ENCODE assay signal across 7 mouse cellular contexts in the genomic region with DNA sequence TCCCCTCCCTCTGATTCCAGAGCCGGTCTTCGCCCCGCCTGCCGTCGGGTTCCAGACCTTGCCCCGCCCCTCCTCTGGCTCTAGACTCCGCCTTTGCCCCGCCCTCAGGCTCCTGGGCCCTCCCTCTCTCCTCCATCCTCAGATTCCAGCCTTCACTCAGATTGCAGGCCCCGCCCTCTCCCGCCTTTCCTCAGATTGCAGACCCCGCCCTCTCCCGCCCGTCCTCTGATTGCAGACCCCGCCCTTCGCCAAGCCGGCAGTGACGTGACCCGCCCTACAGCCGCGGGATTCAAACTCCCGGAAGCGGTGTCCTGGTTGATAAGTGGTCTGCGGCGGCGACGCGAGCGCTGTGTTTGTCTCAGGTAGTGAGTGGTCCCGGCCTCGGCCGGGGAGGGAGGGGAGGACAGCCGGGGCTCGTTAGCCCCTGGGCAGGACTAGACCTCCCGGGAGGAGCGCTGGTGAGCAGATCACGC. TPM values are rescaled to one million over a fixed set of nuclear protein-coding genes. Genes with fewer than 3 reads are reported as not detected.
DNase-seq lines count a peak whose midpoint lies in the region; ATAC-seq and TF ChIP-seq lines count a peak whose summit lies in the region.

A gene (plus strand): TSS at position 292 of the 473 bp plus-strand sequence.

- peak; percentile 93 for DNase-seq in adrenal gland, adult 8-10 months
- peak; percentile 100 for DNase-seq in embryo, embryonic 9.5 days (ENCODE audit: extremely low spot score)
- DNase-seq in gonadal fat pad, adult 2 months (ENCODE audit: low read depth) = peak; percentile 50
- DNase-seq in limb, embryonic 11.5 days (ENCODE audit: low spot score) = peak; percentile 99
- DNase-seq in midbrain, embryonic 14.5 days = peak; percentile 99
- peak; percentile 95 to 97 for DNase-seq in spleen, adult 18-20 months

- ATAC-seq in intestine, postnatal 0 days = peak; percentile 96
- peak; percentile 96 for ATAC-seq in limb, embryonic 11.5 days (ENCODE audit: insufficient number of reproducible peaks, low FRiP score, low TSS enrichment, low read depth)
- peak; percentile 97 for ATAC-seq in midbrain, embryonic 14.5 days (ENCODE audit: low FRiP score, low TSS enrichment)

- no peaks in the 10 kb centered on the region for H3K27me3 ChIP-seq in intestine, postnatal 0 days (replicated peaks; ENCODE audit: control insufficient read depth, insufficient read depth, low read length)
- H3K27me3 ChIP-seq in limb, embryonic 11.5 days (ENCODE audit: control insufficient read depth, insufficient read depth, low read length) = no peaks in the 10 kb centered on the region
- H3K27me3 ChIP-seq in midbrain, embryonic 14.5 days (ENCODE audit: control insufficient read depth, insufficient read depth, low read length) = no peaks in the 10 kb centered on the region

- H3K36me3 ChIP-seq in intestine, postnatal 0 days (ENCODE audit: control insufficient read depth, insufficient read depth) = no peaks in the 10 kb centered on the region
- 0 out of 2 replicates have a peak, but pooled peaks cover 2% of the 10 kb centered on the region for H3K36me3 ChIP-seq in limb, embryonic 11.5 days (ENCODE audit: control insufficient read depth, insufficient read depth, low read length)
- H3K36me3 ChIP-seq in midbrain, embryonic 14.5 days (ENCODE audit: control insufficient read depth, insufficient read depth, low read length) = no peaks in the 10 kb centered on the region

- under 1% methylated on average over 36 of the region's 36 CpGs for WGBS in intestine, postnatal 0 days
- WGBS in limb, embryonic 11.5 days = under 1% methylated on average over 36 of the region's 36 CpGs
- under 1% methylated on average over 36 of the region's 36 CpGs for WGBS in midbrain, embryonic 14.5 days

- 0 out of 2 replicates have a peak within 1 kb of the TSS, but pooled peaks have one; percentile 31 for H3K27ac ChIP-seq in intestine, postnatal 0 days (ENCODE audit: low read depth, low read length)
- H3K27ac ChIP-seq in limb, embryonic 11.5 days (replicated peaks; ENCODE audit: low read depth, low read length) = 0 out of 2 replicates have a peak within 1 kb of the TSS, but pooled peaks have one; percentile 3
- H3K27ac ChIP-seq in midbrain, embryonic 14.5 days (replicated peaks; ENCODE audit: low read depth, low read length) = 0 out of 2 replicates have a peak within 1 kb of the TSS, but pooled peaks have one; percentile 38

- peak within 1 kb of the TSS; percentile 86 for H3K4me2 ChIP-seq in intestine, postnatal 0 days (replicated peaks; ENCODE audit: low read depth)
- peak within 1 kb of the TSS; percentile 65 for H3K4me2 ChIP-seq in limb, embryonic 11.5 days (ENCODE audit: low read depth, severe bottlenecking)
- H3K4me2 ChIP-seq in midbrain, embryonic 14.5 days (ENCODE audit: low read length) = peak within 1 kb of the TSS; percentile 85

- peaks cover 4% of the 10 kb centered on the region; the same call in 1 of the 2 replicates for H3K4me1 ChIP-seq in intestine, postnatal 0 days (replicated peaks; ENCODE audit: control insufficient read depth, insufficient read depth, low read length)
- H3K4me1 ChIP-seq in limb, embryonic 11.5 days (ENCODE audit: control insufficient read depth, insufficient read depth, low read length) = peaks cover 10% of the 10 kb centered on the region
- peaks cover 10% of the 10 kb centered on the region; the same call in 1 of the 2 replicates for H3K4me1 ChIP-seq in midbrain, embryonic 14.5 days (ENCODE audit: control insufficient read depth, insufficient read depth, low read length)

- no peak; the same call in 1 of the 2 replicates for TF ChIP-seq CTCF in intestine, postnatal 0 days (IDR thresholded peaks at IDR 0.05; ENCODE audit: low read depth)

- no peaks in the 10 kb centered on the region for H3K9me3 ChIP-seq in intestine, postnatal 0 days (ENCODE audit: control insufficient read depth)
- H3K9me3 ChIP-seq in limb, embryonic 11.5 days (ENCODE audit: control insufficient read depth, low read length) = no peaks in the 10 kb centered on the region
- H3K9me3 ChIP-seq in midbrain, embryonic 14.5 days (ENCODE audit: control insufficient read depth, low read length) = no peaks in the 10 kb centered on the region

- peak within 1 kb of the TSS; percentile 66 for H3K9ac ChIP-seq in intestine, postnatal 0 days (ENCODE audit: low read depth, low read length)
- peak within 1 kb of the TSS; percentile 63 for H3K9ac ChIP-seq in limb, embryonic 11.5 days (ENCODE audit: low read length)
- H3K9ac ChIP-seq in midbrain, embryonic 14.5 days (replicated peaks; ENCODE audit: low read length) = peak within 1 kb of the TSS; percentile 57

- peak within 1 kb of the TSS; percentile 74 for H3K4me3 ChIP-seq in intestine, postnatal 0 days (ENCODE audit: low read depth, low read length)
- peak within 1 kb of the TSS; percentile 60 for H3K4me3 ChIP-seq in limb, embryonic 11.5 days (ENCODE audit: low read depth, low read length)
- peak within 1 kb of the TSS; percentile 60 for H3K4me3 ChIP-seq in midbrain, embryonic 14.5 days (replicated peaks; ENCODE audit: low read depth, low read length)

RNA-seq across cellular contexts. Expression of the gene that starts here (rescaled TPM):
- 1 to 10 TPM in 3 of 4 experiments, under 1 TPM in 1; 0.44 to 1.5 (median 1.2) TPM for total RNA-seq in adrenal gland, adult 8-10 months (2022)
- 0.39 and 0.66 TPM in 2 replicates for polyA plus RNA-seq in gonadal fat pad, adult 2 months (2012; rRNA removed)
- polyA plus RNA-seq in intestine, postnatal 0 days (2015; fragmentation: Nextera tagmentation; extraction: Ambion mirVana) = 7.1 and 8.2 TPM in 2 replicates
- 34.9 and 38.9 TPM in 2 replicates for polyA plus RNA-seq in limb, embryonic 11.5 days (2014; fragmentation: Nextera tagmentation; extraction: Ambion mirVana)
- 2.8 and 10.0 TPM in 2 replicates for polyA plus RNA-seq in midbrain, embryonic 14.5 days (2014; fragmentation: Nextera tagmentation; extraction: Ambion mirVana)

Comparison
In these comparisons a context has a peak if more than half of its experiments do, and no peak if none do; other contexts are left out.
1. Peak in every context shown above with its lines: DNase-seq, ATAC-seq, H3K4me3 ChIP-seq and H3K27ac ChIP-seq.
2. Peak in DNase-seq in gonadal fat pad, adult 2 months; RNA of the gene not detected or under 1 TPM.
3. DNase-seq: peak in every context shown above with its lines; median percentile 100 in embryo, embryonic 9.5 days; 99 in limb, embryonic 11.5 days; 99 in midbrain, embryonic 14.5 days; 96 in spleen, adult 18-20 months; 93 in adrenal gland, adult 8-10 months; 50 in gonadal fat pad, adult 2 months.